Mouse (Mus musculus): ENCODE data around the gene Dclk1. TPM values are rescaled to one million over a fixed set of nuclear protein-coding genes. Genes with fewer than 3 reads are reported as not detected.

Dclk1 gene
- total and polyA plus RNA-seq, 3 experiments, result 0.55 TPM; not detected in 2

DNA sequence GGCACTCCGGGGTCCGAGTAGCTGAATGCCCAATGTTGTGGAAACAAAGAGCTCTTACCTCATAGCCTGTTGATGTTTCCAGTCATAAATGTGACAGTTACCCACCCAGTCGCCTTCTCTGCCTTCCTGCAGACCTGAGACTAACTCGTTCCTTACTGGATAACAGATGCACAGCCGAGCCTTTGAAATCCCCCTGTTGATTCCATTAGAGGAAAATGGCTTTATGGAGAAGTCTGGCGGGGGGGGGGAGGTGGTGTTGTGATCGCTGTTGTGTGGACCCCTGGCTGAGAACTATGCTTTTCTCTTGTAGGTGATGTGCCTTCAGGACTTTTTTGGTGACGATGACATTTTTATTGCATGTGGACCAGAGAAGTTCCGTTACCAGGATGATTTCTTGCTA lies 138.3 kb downstream of the Dclk1 start:
- Histone ChIP-seq H3K36me3 (replicated peaks) (no peaks in the 10 kb centered on the region), H3K9me3 (replicated peaks) (peaks cover 24% of the 10 kb centered on the region), H3K4me1 (ENCODE audit: insufficient read depth, low read depth, low read length) (no peaks in the 10 kb centered on the region), H3K4me3 (ENCODE audit: low read depth, low read length) (no peak overlapping the region), H3K27me3 (ENCODE audit: insufficient read depth, low read length) (no peaks in the 10 kb centered on the region)
- no peak for ATAC-seq (ENCODE audit: extremely low read depth, insufficient number of reproducible peaks, low FRiP score, poor library complexity, severe bottlenecking)
- TF ChIP-seq GATA2 (IDR thresholded peaks at IDR 0.05; ENCODE audit: borderline replicate concordance, low read depth, low read length) (no peak), CTCF (IDR thresholded peaks at IDR 0.05; ENCODE audit: low read depth, low read length) (no peak), TAL1 (conservative IDR thresholded peaks at IDR 0.05; ENCODE audit: low read depth, low read length) (no peak), POLR2AphosphoS5 (IDR thresholded peaks at IDR 0.05; ENCODE audit: insufficient replicate concordance, low read depth, low read length) (no peak), GATA1 (IDR thresholded peaks at IDR 0.05; ENCODE audit: borderline replicate concordance, low read length) (no peak)
- no peak for DNase-seq (ENCODE audit: low spot score)

DNA sequence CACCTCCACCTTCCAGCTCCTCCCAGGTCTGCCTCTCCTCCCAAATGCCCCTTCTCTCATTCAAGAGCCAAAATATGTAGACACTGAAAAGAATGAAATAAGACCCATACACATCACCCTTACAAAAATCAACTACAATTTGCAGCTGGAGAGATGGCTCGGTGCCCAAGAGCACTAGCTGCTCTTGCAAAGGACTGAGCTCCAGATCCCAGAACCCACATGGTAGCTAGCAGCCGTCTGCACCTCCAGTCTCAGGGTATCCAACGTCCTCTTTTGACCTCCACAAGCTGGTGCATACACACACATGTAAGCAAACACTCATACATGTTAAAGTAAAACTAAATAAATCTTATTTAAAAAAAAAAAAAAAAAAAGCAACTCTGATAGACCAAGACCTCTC lies 150.4 kb downstream of the Dclk1 start:
- TF ChIP-seq POLR2AphosphoS5 (IDR thresholded peaks at IDR 0.05; ENCODE audit: insufficient replicate concordance, low read depth, low read length) (no peak), GATA1 (IDR thresholded peaks at IDR 0.05; ENCODE audit: borderline replicate concordance, low read length) (no peak), GATA2 (IDR thresholded peaks at IDR 0.05; ENCODE audit: borderline replicate concordance, low read depth, low read length) (no peak), CTCF (IDR thresholded peaks at IDR 0.05; ENCODE audit: low read depth, low read length) (no peak), TAL1 (conservative IDR thresholded peaks at IDR 0.05; ENCODE audit: low read depth, low read length) (no peak)
- no peak for DNase-seq (ENCODE audit: low spot score)
- H3K4me1 ChIP-seq (ENCODE audit: insufficient read depth, low read depth, low read length), result no peaks in the 10 kb centered on the region

DNA sequence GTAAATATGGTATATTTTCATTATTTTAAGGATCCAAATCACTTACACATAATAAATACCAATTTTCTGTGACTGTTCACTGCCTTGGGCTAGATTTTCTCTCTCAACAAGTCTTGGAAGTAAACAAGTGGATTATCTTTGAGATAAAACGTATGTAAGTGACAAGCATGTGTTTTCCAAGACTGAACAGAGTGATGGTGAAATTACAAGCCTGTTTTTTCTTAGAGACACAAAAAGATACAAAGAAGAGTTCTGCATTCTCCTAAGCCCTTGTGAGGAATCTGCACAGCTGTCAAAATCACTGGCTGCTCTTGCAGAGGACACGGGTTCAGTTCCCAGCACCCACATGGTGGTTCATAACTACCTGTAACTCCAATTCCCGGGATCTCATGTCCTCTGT lies 151.4 kb downstream of the Dclk1 start:
- H3K9me3 ChIP-seq (replicated peaks), result peaks cover 29% of the 10 kb centered on the region
- H3K4me3 ChIP-seq (ENCODE audit: low read depth, low read length), result no peak overlapping the region
- TF ChIP-seq CTCF (IDR thresholded peaks at IDR 0.05; ENCODE audit: low read depth, low read length) (no peak), GATA1 (IDR thresholded peaks at IDR 0.05; ENCODE audit: borderline replicate concordance, low read length) (no peak), GATA2 (IDR thresholded peaks at IDR 0.05; ENCODE audit: borderline replicate concordance, low read depth, low read length) (no peak), POLR2AphosphoS5 (IDR thresholded peaks at IDR 0.05; ENCODE audit: insufficient replicate concordance, low read depth, low read length) (no peak), TAL1 (conservative IDR thresholded peaks at IDR 0.05; ENCODE audit: low read depth, low read length) (no peak)
- ATAC-seq (ENCODE audit: extremely low read depth, insufficient number of reproducible peaks, low FRiP score, poor library complexity, severe bottlenecking) (no peak), DNase-seq (ENCODE audit: low spot score) (no peak)
- no peaks in the 10 kb centered on the region for H3K36me3 ChIP-seq (replicated peaks)
- no peaks in the 10 kb centered on the region for H3K27me3 ChIP-seq (ENCODE audit: insufficient read depth, low read length)
- no peaks in the 10 kb centered on the region for H3K4me1 ChIP-seq (ENCODE audit: insufficient read depth, low read depth, low read length)

More for the DNA sequence above, 150.4 kb downstream of the Dclk1 start:
- no peaks in the 10 kb centered on the region for H3K27me3 ChIP-seq (ENCODE audit: insufficient read depth, low read length)
- no peak for ATAC-seq (ENCODE audit: extremely low read depth, insufficient number of reproducible peaks, low FRiP score, poor library complexity, severe bottlenecking)
- peaks cover 31% of the 10 kb centered on the region for H3K9me3 ChIP-seq (replicated peaks)
- no peaks in the 10 kb centered on the region for H3K36me3 ChIP-seq (replicated peaks)
- no peak overlapping the region for H3K4me3 ChIP-seq (ENCODE audit: low read depth, low read length)

DNA sequence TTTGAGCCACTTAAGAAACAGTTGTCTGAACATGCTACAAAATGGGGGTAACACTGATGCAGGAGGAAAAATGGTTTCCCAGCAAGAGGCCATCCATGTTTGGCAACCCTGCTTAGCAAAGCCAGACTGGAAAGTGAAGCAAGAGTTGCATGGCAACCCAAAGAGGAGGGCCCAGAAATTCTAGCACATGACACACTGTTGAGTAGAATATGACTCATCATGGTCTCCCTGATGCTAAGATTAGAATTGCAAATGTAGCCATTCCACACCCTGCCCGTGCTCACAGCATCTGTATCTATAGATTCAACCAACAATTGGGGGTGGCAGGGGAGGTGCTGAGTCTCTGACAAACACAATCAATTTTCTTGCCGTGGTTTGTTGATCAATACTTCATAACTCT lies 154.6 kb downstream of the Dclk1 start:
- peaks cover 25% of the 10 kb centered on the region for H3K9me3 ChIP-seq (replicated peaks)
- ATAC-seq (ENCODE audit: extremely low read depth, insufficient number of reproducible peaks, low FRiP score, poor library complexity, severe bottlenecking), result no peak
- H3K4me1 ChIP-seq (ENCODE audit: insufficient read depth, low read depth, low read length), result no peaks in the 10 kb centered on the region
- no peaks in the 10 kb centered on the region for H3K36me3 ChIP-seq (replicated peaks)
- TF ChIP-seq GATA2 (IDR thresholded peaks at IDR 0.05; ENCODE audit: borderline replicate concordance, low read depth, low read length) (no peak), CTCF (IDR thresholded peaks at IDR 0.05; ENCODE audit: low read depth, low read length) (no peak), TAL1 (conservative IDR thresholded peaks at IDR 0.05; ENCODE audit: low read depth, low read length) (no peak), GATA1 (IDR thresholded peaks at IDR 0.05; ENCODE audit: borderline replicate concordance, low read length) (no peak), POLR2AphosphoS5 (IDR thresholded peaks at IDR 0.05; ENCODE audit: insufficient replicate concordance, low read depth, low read length) (no peak)
- H3K4me3 ChIP-seq (ENCODE audit: low read depth, low read length), result no peak overlapping the region
- no peaks in the 10 kb centered on the region for H3K27me3 ChIP-seq (ENCODE audit: insufficient read depth, low read length)
- no peak for DNase-seq (ENCODE audit: low spot score)

DNA sequence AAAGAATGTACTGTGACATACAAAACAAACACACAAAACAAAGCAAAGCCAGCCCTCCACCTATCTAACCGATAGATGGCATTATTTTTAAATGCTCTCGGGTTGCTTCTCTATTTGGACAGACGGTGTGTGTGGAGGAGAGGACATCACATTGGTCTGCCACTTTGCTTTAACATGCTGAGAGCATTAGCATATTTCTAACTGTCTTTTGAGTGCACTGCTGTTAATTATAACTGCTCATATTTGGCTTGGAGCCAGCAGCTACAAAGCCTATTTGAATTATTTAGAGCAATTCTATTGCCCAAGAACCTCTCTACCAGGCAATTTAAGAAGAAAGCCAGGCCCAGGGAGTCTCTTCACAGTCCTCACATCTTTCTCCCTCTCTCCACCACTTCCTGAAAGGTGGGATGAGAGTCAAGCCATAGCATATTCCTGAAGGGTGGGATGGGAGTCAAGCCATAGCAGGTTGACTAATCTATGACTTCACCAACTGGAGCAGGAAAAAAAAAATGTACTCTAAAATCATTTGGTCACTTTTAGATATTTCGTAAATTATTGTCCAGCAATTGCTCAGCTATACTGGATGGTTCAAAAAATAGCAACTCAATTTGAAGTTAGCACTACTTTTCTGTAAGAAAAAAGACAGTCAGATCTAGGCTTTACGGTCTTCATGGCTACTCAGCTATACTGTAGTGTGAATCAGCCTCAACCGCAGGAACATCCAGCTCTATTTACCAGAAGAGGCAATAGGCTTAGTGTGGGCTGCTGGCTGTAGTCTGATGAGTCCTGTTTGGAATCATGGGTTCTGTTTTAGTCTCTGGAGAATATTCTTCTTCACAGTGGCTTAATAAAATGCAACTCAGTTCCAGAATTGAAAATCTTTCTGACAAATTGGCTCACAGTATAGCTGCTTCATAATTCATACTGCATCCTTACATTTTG lies 155.9 kb downstream of the Dclk1 start:
- H3K27me3 ChIP-seq (ENCODE audit: insufficient read depth, low read length), result no peaks in the 10 kb centered on the region
- H3K36me3 ChIP-seq (replicated peaks), result no peaks in the 10 kb centered on the region
- peaks cover 28% of the 10 kb centered on the region for H3K9me3 ChIP-seq (replicated peaks)
- DNase-seq (ENCODE audit: low spot score) (no peak), ATAC-seq (ENCODE audit: extremely low read depth, insufficient number of reproducible peaks, low FRiP score, poor library complexity, severe bottlenecking) (no peak)
- no peak overlapping the region for H3K4me3 ChIP-seq (ENCODE audit: low read depth, low read length)
- no peaks in the 10 kb centered on the region for H3K4me1 ChIP-seq (ENCODE audit: insufficient read depth, low read depth, low read length)
- TF ChIP-seq POLR2AphosphoS5 (IDR thresholded peaks at IDR 0.05; ENCODE audit: insufficient replicate concordance, low read depth, low read length) (no peak), TAL1 (conservative IDR thresholded peaks at IDR 0.05; ENCODE audit: low read depth, low read length) (no peak), CTCF (IDR thresholded peaks at IDR 0.05; ENCODE audit: low read depth, low read length) (no peak)

GRCm38 (mm10) chr3:55401236-55401635 lies 159.1 kb downstream of the Dclk1 start:
- Histone ChIP-seq H3K27me3 (ENCODE audit: insufficient read depth, low read length) (no peaks in the 10 kb centered on the region), H3K36me3 (replicated peaks) (no peaks in the 10 kb centered on the region), H3K9me3 (replicated peaks) (peaks cover 23% of the 10 kb centered on the region), H3K4me3 (ENCODE audit: low read depth, low read length) (no peak overlapping the region), H3K4me1 (ENCODE audit: insufficient read depth, low read depth, low read length) (no peaks in the 10 kb centered on the region)
- no peak for TF ChIP-seq CTCF (IDR thresholded peaks at IDR 0.05; ENCODE audit: low read depth, low read length)
- no peak for TF ChIP-seq POLR2AphosphoS5 (IDR thresholded peaks at IDR 0.05; ENCODE audit: insufficient replicate concordance, low read depth, low read length)
- TF ChIP-seq TAL1 (conservative IDR thresholded peaks at IDR 0.05; ENCODE audit: low read depth, low read length), result no peak
- TF ChIP-seq GATA2 (IDR thresholded peaks at IDR 0.05; ENCODE audit: borderline replicate concordance, low read depth, low read length), result no peak
- TF ChIP-seq GATA1 (IDR thresholded peaks at IDR 0.05; ENCODE audit: borderline replicate concordance, low read length), result no peak
- DNase-seq (ENCODE audit: low spot score) (no peak), ATAC-seq (ENCODE audit: extremely low read depth, insufficient number of reproducible peaks, low FRiP score, poor library complexity, severe bottlenecking) (no peak)
